Mouse (Mus musculus): ENCODE measurements around the gene Nr2e3. TPM values are rescaled to one million over a fixed set of nuclear protein-coding genes. Genes with fewer than 3 reads are reported as not detected.
"Not testable (repeated sequence)": the region's sequence is repeated elsewhere in the genome, so short reads cannot be mapped to it uniquely, and the experiment has no call there.

Gene Nr2e3
- polyA plus RNA-seq, 1 experiment from 2014 or later: 2.6 TPM

GRCm38 (mm10) chr9:59938529-59938928 is 21.9 kb downstream of the Nr2e3 start:
- ATAC-seq (ENCODE audit: insufficient number of reproducible peaks, insufficient read depth, low FRiP score, low TSS enrichment, low read depth): no peak

GRCm38 (mm10) chr9:59935866-59936265 is 24.6 kb downstream of the Nr2e3 start:
- H3K9me3 ChIP-seq; H3K9ac ChIP-seq; ATAC-seq (ENCODE audit: insufficient number of reproducible peaks, insufficient read depth, low FRiP score, low TSS enrichment, low read depth); H3K4me3 ChIP-seq; H3K4me2 ChIP-seq; H3K27me3 ChIP-seq; H3K27ac ChIP-seq; H3K36me3 ChIP-seq; H3K4me1 ChIP-seq: not testable (repeated sequence)
- WGBS: 79% methylated on average over 8 of the region's 8 CpGs

More at GRCm38 (mm10) chr9:59938529-59938928, 21.9 kb downstream of the Nr2e3 start:
- H3K4me2 ChIP-seq: no peak overlapping the region
- H3K27ac ChIP-seq: no peak overlapping the region
- no peaks in the 10 kb centered on the region for H3K9me3 ChIP-seq
- no peak overlapping the region for H3K4me3 ChIP-seq
- no peaks in the 10 kb centered on the region for H3K27me3 ChIP-seq
- 80% methylated on average over 8 of the region's 8 CpGs for WGBS
- no peaks in the 10 kb centered on the region for H3K36me3 ChIP-seq
- H3K9ac ChIP-seq: no peak overlapping the region
- H3K4me1 ChIP-seq: no peaks in the 10 kb centered on the region

DNA sequence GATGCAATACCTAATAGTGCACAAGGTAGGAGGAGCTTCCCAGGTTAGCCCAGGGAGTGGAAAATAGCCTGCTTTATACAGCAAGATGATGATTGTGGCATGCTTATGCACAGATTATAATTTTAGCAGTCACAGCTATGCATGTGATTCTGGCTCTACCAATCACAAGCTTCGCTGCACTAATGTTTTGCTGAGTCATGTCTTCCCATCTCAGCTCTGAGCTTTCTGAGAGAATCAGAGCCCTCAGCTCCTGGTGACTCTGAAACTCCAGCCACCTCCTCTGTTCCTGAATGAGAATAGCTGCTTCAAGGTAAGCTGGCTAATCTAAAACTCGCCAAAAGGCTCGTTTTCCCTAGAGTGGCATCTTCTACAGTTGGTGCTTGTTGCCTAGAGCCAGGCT is 30.2 kb downstream of the Nr2e3 start:
- Histone ChIP-seq H3K4me1 (no peaks in the 10 kb centered on the region), H3K9ac (no peak overlapping the region), H3K36me3 (peaks cover 14% of the 10 kb centered on the region; the same call in 1 of the 2 replicates), H3K4me2 (no peak overlapping the region), H3K27me3 (no peaks in the 10 kb centered on the region), H3K27ac (no peak overlapping the region), H3K4me3 (no peak overlapping the region), H3K9me3 (no peaks in the 10 kb centered on the region)
- ATAC-seq (ENCODE audit: insufficient number of reproducible peaks, insufficient read depth, low FRiP score, low TSS enrichment, low read depth): no peak
- WGBS: 79% methylated on average over 3 of the region's 3 CpGs

DNA sequence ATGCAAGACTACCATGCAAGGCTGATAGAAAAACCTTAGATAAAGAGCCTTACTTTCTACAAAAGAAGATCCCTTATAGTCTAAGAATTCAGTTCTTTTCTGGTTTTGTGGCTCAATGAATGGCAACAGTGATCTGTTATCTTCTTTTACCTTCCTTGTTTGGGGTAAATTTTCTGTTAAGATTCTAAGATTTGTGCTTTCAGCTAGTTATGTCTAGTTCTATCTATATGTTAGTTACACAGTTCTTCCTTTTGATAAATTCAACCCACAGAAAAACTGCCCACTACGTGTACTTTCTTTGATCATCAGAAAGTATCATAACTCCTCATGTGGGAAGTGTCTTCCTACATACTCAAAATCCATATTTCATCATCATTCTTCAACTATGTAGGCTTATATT is 45.7 kb downstream of the Nr2e3 start:
- H3K9ac ChIP-seq: no peak overlapping the region
- no peaks in the 10 kb centered on the region for H3K4me1 ChIP-seq
- peaks cover 28% of the 10 kb centered on the region for H3K36me3 ChIP-seq
- no peak overlapping the region for H3K4me3 ChIP-seq
- no peak overlapping the region for H3K27ac ChIP-seq
- no peak for ATAC-seq (ENCODE audit: insufficient number of reproducible peaks, insufficient read depth, low FRiP score, low TSS enrichment, low read depth)
- H3K4me2 ChIP-seq: no peak overlapping the region
- H3K9me3 ChIP-seq: no peaks in the 10 kb centered on the region
- H3K27me3 ChIP-seq: no peaks in the 10 kb centered on the region
- WGBS: 92% methylated on average over 1 of the region's 1 CpGs

DNA sequence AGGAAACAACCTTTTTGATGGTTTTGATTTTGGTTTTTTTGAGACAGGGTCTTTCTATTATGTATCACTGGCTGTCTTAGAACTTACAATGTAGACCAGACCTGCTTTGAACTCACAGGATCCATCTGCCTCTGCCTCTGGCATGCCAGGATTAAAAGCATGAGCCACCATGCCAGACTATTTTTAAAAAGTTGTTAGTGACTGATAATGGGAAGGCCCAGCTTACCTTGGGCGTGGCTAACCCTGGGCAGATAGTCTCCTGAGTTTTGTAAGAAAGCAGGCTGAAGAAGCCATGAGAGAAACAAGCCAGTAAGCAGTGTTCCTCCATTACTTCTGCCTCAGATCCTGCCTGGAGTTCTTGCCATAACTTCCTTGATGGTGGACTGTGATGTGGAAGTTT is 57.1 kb downstream of the Nr2e3 start:
- Histone ChIP-seq H3K4me2 (no peak overlapping the region), H3K9ac (no peak overlapping the region), H3K4me3 (no peak overlapping the region), H3K4me1 (no peaks in the 10 kb centered on the region), H3K27me3 (no peaks in the 10 kb centered on the region), H3K27ac (no peak overlapping the region), H3K36me3 (peaks cover 24% of the 10 kb centered on the region), H3K9me3 (no peaks in the 10 kb centered on the region)
- ATAC-seq (ENCODE audit: insufficient number of reproducible peaks, insufficient read depth, low FRiP score, low TSS enrichment, low read depth): no peak
- 89% methylated on average over 1 of the region's 1 CpGs for WGBS

Other genes with a start within 250 kb of the Nr2e3 start
- 11.4 TPM in 2 replicates for gene Senp8, start 209.9 kb downstream of the Nr2e3 start, polyA plus RNA-seq (2015; fragmentation: Nextera tagmentation; extraction: Ambion mirVana)
- 16.9 and 19.3 TPM in 2 replicates for gene Myo9a, start 209.8 kb downstream of the Nr2e3 start, polyA plus RNA-seq (2015; fragmentation: Nextera tagmentation; extraction: Ambion mirVana)

Measured in embryonic facial prominence, embryonic 13.5 days (tissue).